Mouse (Mus musculus): ENCODE results near the gene Relt.

Gene Relt

DNA sequence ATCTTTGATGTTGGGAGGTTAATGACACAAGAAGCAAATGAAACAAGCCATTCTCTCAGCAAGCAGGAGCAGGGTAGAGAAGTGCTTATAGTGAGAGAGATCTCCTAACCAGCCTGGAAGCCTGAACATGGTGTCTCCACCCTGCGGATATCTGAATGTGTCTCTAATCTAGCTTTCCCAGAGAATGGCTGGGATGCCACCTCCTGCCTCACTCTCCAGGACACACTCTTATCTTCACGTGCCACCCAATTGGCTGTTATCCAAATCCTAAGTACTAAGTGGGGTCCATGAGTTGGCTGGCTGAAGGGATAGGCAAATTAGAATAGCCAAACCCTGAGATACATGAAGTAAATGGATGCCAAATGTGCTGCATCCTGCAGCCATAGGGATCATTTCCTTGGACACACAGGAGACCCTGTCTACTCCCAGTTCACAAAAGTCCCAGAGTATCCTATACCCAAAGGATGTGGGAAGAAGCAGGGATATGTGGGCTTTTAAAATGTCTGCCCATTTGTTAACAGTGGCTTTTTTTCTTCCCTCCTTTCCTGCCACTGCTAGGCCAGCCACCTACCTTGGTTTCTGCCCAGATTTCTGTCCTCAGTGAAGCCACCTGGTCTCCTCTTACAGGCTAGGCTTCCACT is 18.7 kb downstream of the Relt start:
- no peak for DNase-seq

DNA sequence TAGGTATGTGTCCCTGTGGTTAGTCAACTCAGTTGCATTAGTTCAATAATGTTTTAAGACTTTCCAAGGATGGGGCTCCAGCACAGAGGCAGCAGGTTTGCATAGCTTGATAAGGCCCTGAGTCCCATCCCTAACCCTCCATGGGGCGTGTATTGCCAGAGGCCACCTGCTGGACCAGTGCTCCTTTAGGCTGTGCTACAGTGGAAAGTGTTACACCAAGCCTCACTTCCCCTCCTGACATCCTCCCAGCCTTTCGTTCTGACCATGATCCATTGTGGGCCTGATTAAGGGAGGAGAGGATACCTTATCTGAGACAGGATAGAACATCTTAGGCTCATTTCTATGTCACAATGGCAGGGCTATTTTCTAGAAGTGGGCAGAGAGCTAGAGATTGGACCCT is 19.4 kb downstream of the Relt start:
- no peak for DNase-seq

DNA sequence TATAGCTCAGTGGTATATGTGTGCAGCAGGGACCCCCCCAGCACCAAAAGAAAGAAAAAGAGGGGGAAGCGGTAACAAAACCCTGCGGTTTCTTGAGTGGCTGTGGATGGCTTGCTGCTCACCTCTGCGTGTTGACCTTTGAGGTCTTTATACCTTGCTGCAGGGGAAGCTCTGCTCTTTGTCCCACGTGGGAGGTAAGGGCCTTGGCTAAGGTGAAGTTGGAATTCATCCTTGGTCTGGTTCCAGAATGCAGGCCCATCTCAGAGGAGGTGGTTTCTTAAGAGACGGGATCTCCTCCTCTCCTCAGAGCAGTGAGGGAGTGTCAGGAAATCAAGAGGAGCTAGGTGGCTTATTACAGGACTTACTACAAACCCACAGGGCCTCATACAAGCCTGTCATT is 21.1 kb downstream of the Relt start:
- DNase-seq, result no peak

DNA sequence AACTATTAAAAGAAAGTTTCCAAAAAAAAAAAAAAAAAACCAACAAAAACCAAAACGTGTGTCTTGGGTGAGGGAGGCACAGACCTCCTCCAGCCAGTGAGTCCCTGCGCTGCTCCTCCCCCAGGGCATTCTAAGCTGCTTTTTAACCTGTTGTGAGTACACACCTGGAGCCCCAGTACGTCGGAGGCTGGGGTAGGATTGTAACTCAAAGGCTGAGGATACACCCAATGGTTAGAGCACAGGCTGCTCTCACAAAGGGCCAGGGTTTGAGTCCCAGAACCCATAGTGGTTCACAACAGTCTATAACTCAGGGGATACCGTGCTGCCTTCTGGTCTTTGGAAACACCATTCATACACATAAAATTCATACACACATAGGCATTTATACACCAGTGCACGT is 21.6 kb downstream of the Relt start:
- no peak for DNase-seq

DNA sequence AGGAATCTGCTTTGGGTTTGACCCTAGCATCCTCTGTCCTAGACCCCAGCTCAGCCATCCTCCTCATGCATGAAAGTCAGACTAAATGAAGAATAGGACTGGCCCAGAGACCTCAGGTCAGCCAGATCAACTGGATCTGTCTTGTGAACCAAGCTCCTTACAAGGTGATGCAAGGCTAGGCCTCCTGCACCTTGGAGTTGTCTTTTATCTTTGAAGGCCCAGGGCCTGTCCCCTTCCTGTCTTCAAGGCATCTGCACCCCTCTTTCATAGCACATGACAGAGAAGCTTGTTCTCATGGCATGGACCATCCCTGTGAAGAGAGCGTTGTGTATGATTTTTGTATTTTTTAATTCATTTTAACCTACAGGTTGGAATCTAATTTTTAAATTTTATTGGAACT is 22.3 kb downstream of the Relt start:
- no peak for DNase-seq

DNA sequence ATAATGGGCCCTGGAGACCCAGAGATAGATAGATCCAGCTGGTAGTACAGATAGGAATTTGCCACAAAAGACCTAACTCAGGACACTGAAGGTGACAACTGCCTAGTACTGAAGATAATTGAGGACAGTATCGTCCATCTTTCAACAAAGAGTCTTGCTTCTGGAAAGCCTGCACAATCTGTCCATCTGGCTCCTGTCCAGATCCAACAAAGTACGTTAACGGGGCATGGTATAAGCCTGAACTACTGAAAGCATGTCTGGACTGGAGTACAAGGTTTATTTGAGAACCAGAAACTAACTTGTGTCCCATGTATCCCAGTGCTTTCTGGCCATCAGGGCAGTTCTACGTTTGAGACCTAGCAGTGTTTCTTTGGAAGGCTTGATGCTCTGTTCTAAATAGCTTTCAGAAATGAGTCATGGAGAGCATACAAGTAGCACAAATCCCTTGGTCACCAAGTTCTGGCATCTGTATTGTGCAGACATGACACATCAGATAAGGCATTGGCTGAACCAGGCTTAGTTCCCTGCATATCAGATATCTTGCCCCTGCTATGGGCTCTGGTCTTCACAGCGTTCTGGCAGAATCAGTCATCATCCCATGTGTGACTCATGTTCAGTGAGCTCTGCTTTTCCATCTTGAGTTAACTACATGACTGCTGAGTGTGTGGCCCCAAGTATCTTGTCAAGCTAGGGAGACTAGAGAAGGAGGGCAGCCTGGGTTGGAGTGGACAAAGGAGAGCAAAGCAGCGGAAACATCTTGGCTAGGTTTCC is 23.4 kb downstream of the Relt start:
- no peak for DNase-seq

DNA sequence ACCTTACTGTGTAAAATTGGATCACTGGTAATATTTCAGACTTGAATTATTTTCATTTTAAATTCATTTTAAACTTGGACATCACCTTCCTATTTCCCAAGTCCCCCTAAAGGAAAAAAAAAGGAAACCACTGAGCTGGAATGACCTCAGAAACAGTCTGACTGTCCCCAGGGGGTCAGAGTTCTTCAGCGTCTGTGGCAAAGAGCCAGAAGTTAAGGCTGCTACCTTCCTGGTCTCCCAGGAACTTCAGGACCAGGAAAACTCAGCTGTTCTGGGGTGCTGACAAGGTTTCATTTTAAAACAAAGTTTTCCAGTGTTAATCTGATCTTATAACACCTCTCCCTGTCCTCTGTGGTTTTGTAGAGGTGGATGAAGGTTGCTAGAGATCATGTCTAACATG is 25.5 kb downstream of the Relt start:
- DNase-seq, result no peak

DNA sequence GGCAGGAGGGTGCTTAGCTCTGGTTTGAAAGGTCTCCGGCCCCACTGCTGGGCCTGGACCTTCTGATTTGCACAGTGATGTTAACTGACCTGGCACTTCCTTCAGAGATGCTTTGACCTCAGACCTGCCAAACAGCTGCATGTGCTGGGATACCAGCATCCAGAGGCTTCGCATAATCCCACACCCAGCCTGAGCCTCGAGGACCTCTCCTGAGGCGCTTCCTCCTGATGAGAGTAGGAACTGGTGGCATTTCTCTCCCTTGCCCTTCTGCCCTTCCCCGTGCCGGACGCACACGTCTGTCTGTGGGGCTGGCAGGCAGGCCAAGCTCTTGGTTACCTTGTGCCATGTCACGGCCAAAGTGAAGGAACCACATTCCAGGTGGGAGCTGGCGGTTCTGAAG is 26.6 kb downstream of the Relt start:
- no peak for DNase-seq

DNA sequence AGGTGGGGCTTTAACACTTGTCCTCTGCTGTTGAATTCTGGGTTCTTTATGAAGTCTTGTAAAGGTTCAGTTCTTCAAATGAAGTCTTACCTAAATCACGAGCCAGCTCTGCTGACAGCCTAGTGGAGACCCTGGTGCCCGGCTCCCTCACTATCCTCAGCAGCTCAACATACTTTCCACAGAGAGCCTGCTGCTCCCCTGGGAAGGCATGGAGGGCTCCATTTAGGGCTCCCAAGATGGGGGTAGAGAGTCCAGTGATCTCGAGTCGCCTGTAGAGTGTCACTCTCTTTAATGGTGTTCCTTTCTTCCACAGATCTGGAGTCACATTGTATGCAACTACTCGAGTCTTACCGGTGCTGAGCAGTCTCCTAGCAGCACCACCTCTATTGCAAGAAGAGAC is 27.5 kb downstream of the Relt start:
- no peak for DNase-seq

DNA sequence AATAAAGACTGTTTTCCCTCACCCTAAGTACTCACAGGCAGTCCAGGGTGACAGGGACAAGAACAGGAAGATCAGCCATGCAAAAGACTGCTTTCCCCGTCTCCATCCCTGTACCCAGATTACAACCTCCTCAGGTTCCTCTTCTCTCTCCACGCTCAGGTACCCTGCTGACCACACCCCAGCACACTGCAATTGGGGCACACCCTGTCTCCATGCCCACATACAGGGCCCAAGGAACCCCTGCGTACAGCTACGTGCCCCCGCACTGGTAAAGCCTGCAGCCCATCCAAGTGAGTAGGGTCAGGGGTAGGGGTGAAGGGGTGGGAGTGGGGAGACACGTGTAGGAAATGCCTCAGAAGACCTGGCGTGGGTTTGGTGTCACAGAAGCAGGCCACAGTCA is 28.1 kb downstream of the Relt start:
- no peak for DNase-seq

DNA sequence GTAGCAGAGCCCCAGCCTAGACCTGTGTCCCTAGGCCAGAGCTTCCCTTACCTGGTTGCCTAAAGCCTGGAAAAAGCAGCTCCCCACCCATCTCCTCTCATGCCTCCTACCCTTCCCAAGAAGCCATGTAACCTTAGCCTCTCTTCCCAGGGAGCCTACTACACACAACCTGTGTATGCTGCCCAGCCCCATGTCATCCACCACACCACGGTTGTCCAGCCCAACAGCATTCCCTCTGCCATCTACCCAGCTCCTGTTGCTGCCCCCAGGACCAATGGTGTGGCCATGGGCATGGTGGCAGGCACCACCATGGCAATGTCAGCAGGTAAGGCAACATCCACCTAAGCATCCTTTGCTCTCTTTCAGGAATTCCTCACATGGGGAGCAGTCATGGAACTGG is 29.4 kb downstream of the Relt start:
- DNase-seq, result no peak

DNA sequence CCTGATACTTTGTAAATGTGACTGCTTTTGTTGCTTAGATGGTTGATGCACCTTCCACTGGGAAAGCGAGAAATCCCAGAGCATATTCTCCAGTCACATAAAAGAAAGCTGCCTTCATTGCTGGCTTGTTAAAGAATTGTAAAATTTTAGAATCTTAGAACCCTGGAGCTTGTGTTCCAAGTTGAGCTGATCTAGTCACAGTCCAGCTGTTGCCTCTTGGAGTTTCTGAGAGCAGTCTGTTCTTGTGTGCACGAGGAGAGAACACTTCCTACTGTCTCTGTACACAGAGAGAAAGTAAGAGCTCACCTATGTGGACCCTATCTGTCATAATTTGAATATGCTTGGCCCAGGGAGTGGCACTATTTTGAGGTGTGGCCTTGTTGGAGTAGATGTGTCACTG is 34.7 kb downstream of the Relt start:
- DNase-seq, result no peak

DNA sequence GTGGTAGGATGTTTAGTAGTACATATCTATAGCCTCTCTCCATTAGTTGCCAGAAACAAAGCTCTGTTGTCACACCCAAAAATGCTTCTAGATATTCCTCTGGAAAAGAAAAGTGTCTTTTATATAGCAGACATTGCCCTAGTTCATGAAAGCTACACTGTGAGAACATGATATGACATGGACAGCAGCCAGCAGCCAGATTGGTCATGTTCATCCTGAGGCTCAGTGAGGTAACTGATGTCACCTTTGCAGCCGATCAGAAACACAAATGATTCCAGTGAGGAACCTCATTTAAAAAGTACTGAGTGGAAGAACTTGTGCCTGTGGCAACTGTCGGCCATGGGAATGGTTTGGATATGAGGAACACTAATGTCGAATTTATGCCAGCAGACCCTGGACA is 38.6 kb downstream of the Relt start:
- DNase-seq, result no peak

DNA sequence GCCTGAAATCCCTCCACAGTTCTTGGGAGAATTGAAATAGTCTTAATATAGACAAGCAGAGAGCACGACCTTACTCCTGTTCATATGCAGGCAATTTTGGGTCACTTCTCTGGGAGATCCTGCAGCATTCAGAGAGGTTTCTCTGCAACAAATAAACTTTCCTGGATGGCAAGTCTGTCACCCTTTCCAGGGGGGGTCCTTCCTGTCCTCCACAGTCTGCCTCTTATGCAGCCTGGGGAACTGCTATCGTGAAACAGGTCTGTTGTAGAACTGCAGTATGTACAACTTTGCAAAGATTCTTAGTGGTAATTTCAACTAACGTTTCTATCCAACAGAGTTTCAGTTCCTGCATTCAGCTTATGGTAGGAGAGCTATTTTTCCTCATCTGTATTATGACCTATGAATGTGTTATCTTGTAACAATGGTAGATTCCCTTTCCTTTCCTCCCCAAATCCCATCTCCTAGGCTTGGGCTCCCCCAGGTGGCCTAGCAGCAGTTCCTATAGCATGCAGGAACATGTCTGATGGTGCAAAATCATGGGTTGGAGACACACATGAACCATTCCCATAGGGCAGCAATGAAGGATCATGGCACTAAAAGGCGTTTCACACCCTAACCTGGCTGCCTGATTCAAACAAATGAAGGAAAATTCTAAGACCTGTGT is 44.7 kb downstream of the Relt start:
- peak; percentile 17 for DNase-seq

DNA sequence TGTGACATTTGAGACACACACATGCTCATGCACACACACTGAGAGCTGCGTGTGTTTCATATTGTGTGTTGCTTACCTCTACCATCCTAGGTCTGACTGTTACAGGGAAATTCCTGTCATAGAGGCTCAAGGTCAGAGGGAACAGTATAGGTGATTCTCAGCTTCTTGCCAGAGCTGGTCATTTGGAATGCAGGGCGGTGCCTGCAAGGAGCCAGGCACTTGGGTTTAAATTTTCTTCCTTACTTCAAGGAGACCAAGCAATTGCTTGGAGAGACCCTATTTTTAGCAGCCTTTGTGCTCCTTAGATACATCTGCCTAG is 45.8 kb downstream of the Relt start:
- DNase-seq, result no peak

DNA sequence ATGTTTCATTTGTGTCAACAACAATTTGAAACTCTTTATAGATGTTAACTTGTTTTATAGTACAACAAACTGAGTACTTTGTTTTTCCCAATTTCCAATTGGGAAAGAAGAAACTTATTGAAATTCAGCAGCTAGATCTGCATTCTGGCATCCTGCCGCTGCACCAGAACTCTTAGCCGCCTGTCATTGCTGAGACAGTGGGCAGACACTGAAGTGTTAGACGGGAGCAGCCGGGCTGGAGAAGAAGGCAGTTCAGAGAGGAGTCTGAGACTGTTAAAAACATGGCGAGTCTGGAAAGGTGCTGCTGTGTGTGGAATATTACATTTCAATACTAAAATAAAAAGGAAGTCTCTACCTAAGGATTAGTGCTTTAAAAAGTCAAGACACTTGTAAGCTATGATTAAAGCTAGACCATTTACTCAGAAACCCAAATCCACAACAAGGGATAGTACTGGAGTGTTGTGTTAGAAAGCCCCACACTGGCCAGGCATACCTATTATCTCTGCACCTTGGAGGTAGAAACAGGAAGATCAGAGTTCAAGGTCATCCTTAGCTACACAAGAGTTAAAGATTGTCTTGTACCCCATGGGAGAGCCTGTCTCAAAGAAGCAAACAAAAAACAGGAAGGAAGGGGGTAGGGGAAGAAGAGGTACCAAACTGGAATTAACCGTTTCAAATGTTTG is 46.3 kb downstream of the Relt start:
- DNase-seq, result no peak

DNA sequence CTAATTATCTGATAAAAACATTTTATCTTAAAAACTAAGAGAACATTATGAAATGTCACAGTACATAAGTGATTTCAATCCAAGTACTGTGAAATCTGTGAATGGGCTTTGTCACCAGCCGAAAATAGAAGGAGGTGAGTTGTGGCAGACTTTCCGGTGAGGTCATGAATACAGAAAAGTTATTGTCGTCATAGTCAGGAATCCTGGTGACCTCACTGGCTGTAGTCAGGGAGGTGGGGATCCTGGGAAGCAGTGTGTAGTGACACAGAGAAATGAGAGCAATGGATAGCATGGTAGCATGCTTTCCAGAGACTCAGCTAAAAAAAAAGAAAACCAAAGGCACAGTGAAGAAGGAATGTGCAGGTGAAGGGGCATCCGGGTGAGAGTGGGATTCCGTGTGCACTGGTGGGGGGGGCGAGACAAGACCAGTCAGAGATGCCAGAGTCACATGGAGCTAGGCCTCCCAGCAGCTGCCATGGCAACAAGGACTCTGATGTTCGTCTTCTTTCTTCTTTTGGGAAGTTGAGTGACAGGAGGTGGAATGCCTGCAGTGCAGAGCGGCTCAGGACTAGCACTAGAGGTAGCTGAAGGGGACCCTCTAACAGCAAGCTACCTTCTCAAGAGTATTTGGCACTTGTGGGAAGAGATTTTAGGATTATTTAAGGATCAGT is 47.2 kb downstream of the Relt start:
- DNase-seq, result no peak

DNA sequence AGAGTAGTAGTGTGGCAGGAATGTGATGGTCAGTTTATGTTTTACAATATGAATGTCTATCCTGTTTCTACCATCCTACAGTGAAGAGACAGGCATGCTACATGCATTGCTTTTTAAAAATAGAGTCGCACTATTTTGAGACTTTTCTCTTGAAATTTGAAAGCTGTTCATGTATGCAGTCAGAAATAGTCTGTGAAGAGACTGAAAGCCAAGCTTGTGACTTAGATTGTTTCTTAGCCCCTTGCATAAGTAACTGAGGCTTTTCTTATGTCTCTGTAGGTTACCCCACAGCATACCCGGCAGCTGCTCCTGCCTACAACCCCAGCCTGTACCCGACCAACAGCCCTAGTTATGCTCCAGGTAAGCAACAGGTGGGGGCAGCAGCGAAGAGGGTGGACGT is 50.6 kb downstream of the Relt start:
- DNase-seq, result no peak

DNA sequence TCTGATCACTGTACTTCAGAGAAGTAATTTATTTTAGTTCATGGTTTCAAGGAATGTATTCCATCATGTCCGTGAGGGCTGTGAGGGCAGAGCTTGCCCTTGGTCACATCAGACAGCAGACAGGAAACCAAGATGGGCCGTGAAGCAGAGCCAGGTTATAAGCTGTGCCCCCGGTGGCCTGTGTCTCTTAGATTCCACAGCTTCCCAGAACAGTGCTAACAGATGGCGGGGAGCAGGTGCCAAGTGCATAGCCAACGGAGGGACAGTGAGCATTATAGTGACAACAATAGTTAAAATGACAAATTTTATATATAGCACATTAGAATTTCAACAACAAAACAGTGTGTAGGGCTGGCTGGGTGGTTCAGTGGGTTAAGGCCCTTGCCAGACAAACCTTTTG is 51.3 kb downstream of the Relt start:
- DNase-seq, result no peak

DNA sequence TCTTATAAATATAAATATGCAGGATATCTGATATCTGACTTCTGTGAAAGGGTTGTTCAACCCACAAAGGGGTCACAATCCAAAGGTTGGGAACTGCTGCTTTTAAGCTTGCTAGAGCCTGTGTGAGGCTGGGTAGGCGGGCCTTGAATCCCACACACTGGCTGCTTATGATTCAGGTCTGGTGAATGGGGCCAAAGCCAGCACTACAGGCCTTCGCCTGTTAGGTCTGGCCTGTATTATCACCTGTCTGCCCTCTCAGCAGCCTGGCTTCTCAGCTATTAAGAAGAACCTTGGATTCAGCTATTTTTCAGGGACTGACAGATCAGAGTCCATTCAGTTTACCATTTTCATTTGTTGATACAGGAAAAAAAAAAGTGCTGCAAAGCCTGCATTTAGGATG is 57.9 kb downstream of the Relt start:
- no peak for DNase-seq

DNA sequence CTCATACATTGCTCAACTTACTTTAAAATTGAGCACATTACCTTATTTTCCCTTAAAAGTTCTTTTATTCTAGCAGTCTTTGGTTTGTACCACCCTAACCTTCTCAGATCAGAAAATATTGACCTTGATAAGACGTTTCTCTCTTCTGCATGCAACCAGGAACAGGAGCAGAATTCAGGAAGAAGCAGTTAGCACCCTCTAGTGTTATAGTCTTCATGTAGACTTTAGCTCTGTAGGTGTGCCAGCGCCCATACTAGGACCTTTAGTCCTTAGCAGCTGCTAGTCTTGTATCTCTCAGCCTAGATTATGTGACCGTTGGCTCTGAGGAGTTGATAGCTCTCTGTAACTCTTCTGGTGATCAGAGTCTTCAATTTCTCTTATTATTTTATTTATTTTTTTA is 64.4 kb downstream of the Relt start:
- no peak for DNase-seq

Data from thymus, postnatal 25 days (tissue).